Mouse (Mus musculus) urinary bladder, adult 18-20 months (tissue): Measurements from ENCODE around the gene Padi3.

ENCODE experiments used
- DNase-seq, 2 experiments: peaks; one replicate each; pipeline ENCODE4 v3.0.0; 2022; ENCODE audit warnings: low spot score in 2 of 2, mixed read lengths in 2 of 2

The Padi3 gene

GRCm38 (mm10) chr4:140780507-140780906 is 29.9 kb downstream of the Padi3 start:
- no peak for DNase-seq

GRCm38 (mm10) chr4:140779803-140780397 is 30.5 kb downstream of the Padi3 start:
- DNase-seq, result no peak

DNA sequence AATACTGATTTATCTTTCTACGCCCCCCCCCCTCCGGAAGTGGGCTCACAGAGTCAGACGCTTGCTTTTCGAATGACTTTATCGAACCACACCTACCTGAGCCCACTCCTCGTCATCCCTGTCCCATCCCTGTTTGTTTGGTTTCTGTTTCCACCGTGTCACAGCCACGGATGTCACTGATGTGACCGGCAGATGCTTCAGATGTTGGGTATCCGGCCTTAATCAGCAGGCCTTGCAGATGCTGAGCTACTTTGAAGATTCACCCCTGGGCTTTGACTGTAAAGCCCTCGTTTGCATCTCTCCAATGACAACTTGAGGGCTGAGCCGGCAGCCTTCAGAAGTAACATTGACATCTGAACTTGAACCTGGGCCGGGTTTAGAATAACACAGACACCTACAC is 33.8 kb downstream of the Padi3 start:
- no peak for DNase-seq

GRCm38 (mm10) chr4:140775876-140776275 is 34.6 kb downstream of the Padi3 start:
- DNase-seq, result no peak

DNA sequence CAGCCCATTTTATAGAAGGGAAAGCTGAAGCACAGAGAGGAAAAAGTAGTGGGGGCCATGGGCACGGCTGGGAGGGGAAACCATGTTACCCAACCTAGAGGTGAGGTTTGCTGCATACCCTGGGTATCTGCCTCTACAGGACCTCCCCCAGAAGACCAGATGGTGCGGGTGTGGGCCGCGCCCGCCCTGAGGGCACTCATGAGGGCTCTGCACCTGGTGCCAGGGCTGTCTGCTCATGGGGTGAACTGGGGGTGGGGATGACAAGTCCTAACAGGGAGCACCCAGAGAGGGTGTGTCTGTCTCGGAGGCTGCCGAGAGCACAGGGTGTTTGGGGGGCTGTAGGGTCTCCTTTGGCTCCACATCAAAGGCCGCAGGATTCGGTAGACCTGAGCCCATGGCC is 35.6 kb downstream of the Padi3 start:
- no peak for DNase-seq

GRCm38 (mm10) chr4:140774025-140774800 is 36.2 kb downstream of the Padi3 start, which contains the start of gene Padi4:
Gene Padi4, minus strand, starts transcription at chr4:140774236.
- DNase-seq, result no peak

DNA sequence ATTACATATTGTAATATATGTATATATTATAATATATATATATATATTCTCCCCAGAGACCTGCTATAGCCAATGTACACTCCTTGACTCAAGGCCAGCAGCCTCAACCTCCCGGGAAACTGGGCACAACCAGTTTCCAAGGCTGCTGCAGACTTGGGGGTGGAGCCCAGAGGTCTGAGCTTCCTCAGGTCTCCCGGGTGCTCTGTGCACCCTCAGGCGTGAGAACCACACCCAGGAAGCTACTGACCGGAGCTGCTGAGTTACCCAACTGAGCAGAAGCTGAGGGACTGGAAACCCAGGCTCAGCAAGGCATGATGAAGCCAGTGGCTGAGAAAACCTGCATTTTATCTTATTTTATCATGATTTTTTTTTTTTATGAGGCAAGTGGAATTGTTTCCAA is 39.4 kb downstream of the Padi3 start:
- DNase-seq, result no peak

GRCm38 (mm10) chr4:140770433-140770832 is 40.0 kb downstream of the Padi3 start:
- no peak for DNase-seq

- DNase-seq, result no peak
Observed at GRCm38 (mm10) chr4:140768973-140769372, 41.5 kb downstream of the Padi3 start.

GRCm38 (mm10) chr4:140765936-140766335 is 44.5 kb downstream of the Padi3 start:
- DNase-seq, result no peak

DNA sequence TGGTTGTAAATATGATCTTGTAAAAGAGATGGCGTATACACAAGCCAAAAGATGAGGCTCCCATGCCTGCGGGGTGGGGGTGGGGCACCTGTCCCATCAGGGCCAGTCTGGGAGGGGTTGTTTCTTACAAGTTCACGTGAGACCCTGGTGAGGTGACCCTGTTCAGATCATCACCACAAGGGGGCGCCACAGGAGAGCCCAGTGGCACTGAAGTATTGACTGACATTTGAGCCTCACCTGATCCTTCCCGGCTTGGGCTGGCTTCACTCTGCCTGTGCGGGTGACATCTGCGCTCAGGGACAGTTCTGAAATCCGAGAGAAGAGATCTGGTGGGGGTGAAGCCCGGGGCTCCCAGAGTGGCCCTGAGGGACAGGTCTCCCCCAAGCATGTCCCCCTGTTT is 47.3 kb downstream of the Padi3 start:
- DNase-seq, result peak in 1 of 2 experiments; percentile 47

GRCm38 (mm10) chr4:140761601-140762000 is 48.8 kb downstream of the Padi3 start:
- DNase-seq, result no peak

- no peak for DNase-seq
Observed at GRCm38 (mm10) chr4:140755811-140756210, 54.6 kb downstream of the Padi3 start.

- no peak for DNase-seq
Observed at GRCm38 (mm10) chr4:140753366-140753765, 57.1 kb downstream of the Padi3 start.

- no peak for DNase-seq
Observed at GRCm38 (mm10) chr4:140750328-140750727, 60.1 kb downstream of the Padi3 start.

DNA sequence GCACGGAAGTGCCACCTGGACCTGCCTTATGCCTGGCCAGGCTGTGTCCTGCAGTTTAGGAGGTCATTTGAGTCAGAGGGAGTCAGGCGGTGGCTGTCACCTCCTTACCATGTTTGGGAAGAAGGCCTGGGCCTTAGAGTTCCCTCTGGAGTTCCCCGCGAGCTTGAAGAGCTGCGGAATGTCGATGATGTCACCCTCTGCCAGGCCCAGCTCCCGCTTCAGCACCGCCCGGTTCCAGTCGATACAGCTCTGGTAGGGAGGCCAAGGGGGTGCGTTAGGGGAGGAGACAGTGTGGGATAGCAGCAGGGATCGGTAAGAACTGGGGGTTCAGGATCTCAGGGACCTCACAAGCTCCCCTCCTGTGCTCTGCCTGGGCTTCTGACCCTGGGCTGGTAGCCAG is 62.5 kb downstream of the Padi3 start:
- no peak for DNase-seq

- peak; percentile 20 to 45 for DNase-seq
Observed at GRCm38 (mm10) chr4:140744654-140745053, 65.8 kb downstream of the Padi3 start.

DNA sequence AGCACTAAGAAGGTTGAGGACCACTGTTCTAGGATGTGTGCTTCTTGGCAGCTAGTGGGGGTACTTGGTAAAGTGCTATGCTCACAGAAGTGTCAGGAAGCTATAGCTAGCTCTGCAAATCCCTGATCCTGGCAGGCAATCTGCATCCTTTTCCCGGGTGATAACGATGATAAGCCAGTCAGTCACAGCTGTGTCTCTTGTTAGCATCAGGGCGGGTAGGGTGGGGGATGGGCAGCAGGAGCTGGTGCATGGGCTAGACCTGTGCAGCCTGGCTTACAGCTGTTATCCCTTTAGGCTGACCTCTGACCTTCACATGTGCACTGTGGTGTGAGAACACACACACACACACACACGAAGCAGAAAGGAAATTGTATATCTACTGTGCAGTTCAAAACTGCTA is 67.4 kb downstream of the Padi3 start:
- no peak for DNase-seq

- DNase-seq, result no peak
Observed at GRCm38 (mm10) chr4:140742543-140742942, 67.9 kb downstream of the Padi3 start, which contains the start of gene Padi6. Gene Padi6, minus strand, starts transcription at chr4:140742643.

DNA sequence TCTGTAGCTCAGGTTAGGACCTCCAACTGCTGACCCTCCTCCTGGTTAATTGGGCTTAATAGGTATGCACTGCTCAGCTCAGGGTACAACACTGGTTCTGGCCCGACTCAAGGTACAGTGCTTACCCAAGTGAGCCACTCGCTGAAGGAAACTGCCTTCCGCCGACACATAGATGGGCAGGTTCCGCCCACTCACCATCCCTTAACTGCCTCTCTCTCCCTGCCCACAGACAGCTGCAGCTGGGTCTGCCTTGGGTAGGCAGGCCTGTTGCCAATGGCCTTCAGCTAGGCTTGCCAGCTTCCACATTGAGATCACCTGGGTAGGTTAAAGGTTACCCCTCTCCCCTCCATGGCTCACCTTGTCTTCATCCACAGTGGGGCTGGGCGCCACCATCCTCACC is 69.0 kb downstream of the Padi3 start:
- DNase-seq, result no peak

GRCm38 (mm10) chr4:140740655-140741054 is 69.8 kb downstream of the Padi3 start:
- no peak for DNase-seq
